Mouse (Mus musculus) small intestine, adult 2 months (tissue): Measurements from ENCODE around the gene Slc16a13.

Experiments used
- CTCF ChIP-seq: fragments of 200-500 bp; IDR thresholded peaks from 2 replicates; pipeline ENCODE4 v1.5.1; 2012; ENCODE audit warnings: low read depth, mild to moderate bottlenecking, control low read depth, inconsistent platforms, low read length, moderate library complexity, mixed read lengths; ENCODE audit not compliant: insufficient replicate concordance, insufficient read length; ENCODE audit errors: extremely low read depth
- POLR2A ChIP-seq: fragments of 200-500 bp; IDR thresholded peaks from 2 replicates; pipeline ENCODE4 v1.6.1; 2012; ENCODE audit warnings: low read depth, mild to moderate bottlenecking, control low read depth, inconsistent platforms, low read length, moderate library complexity

GRCm38 (mm10) chr11:70192157-70192556 lies 28.7 kb downstream of the Slc16a13 start:
- TF ChIP-seq CTCF (no peak), POLR2A (no peak)
